Mouse (Mus musculus) CD4-positive, CD25-positive, alpha-beta regulatory T cell, adult 2 months (primary cell): Measurements from ENCODE around the gene Ttll2.
"Not testable (repeated sequence)": the region's sequence is repeated elsewhere in the genome, so short reads cannot be mapped to it uniquely, and the experiment has no call there.

Experiments used
- DNase-seq: peaks from one replicate; pipeline ENCODE4 v3.0.0-alpha.2; 2012; ENCODE audit warnings: low read depth, low spot score

Gene Ttll2

GRCm38 (mm10) chr17:7352596-7352995 lies at the start of gene Ttll2:
TSS of gene Ttll2 (minus strand) at chr17:7352696.
- not testable (repeated sequence) for DNase-seq

DNA sequence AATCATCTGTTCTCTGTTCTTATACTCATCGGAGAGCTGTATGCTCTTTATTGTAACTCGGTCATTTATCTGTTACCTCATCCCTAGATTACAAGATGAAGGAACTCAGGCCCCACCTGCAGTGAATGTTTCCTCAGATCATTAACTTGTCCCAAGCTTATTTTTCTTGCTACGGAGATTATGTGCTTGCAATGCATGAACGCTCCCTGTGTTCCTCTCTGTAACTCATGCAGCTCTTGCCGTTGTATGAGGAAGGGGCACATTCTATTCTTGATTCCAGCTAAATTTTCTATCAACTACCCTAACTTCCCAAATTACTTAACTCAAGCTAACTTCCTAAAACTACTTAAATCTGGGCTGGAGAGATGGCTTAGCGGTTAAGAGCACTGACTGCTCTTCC lies 47.3 kb upstream of the Ttll2 start:
- DNase-seq, result not testable (repeated sequence)

GRCm38 (mm10) chr17:7398198-7398847 lies 45.8 kb upstream of the Ttll2 start:
- peak; percentile 50 for DNase-seq

- DNase-seq, result not testable (repeated sequence)
Observed at GRCm38 (mm10) chr17:7397079-7397478, 44.6 kb upstream of the Ttll2 start.

DNA sequence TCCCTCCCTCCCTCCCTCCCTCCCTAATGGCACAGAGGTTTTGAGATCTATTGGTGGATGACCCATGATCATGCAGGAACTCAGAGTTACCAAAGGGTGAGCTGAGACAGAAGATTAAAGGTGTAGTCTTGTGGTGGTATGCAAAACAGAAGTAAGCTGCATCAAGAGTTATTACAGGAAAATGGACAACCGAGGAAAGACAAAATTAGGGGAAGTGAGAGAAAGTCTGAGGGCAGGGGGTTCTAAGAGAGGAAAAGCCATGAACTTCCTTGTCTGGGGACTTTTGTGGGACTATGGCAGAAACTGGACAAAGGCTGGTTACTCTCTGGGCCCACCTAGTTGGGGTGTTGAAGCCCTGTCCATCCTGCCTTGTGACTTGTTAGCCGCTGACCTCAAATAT lies 43.8 kb upstream of the Ttll2 start:
- not testable (repeated sequence) for DNase-seq

DNA sequence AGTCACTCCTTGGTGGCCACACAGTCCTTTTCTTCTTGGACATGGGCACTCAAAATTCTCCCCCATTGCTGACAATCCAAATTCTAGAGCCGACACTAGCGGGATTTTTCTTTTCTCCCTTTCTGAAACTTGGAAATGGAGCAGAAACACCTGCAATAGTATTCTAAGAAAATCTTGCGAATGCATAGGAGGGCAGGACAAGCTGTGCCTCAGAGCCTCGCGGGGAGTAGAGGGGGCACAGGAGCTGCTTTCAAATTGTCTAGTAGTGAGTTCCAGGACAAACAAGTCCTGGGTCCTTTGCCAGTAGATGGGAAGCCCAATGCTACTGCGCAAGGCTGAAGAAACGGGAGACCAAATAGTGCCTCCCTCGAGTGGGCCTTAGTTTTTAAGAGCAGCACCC lies 43.2 kb upstream of the Ttll2 start:
- not testable (repeated sequence) for DNase-seq

DNA sequence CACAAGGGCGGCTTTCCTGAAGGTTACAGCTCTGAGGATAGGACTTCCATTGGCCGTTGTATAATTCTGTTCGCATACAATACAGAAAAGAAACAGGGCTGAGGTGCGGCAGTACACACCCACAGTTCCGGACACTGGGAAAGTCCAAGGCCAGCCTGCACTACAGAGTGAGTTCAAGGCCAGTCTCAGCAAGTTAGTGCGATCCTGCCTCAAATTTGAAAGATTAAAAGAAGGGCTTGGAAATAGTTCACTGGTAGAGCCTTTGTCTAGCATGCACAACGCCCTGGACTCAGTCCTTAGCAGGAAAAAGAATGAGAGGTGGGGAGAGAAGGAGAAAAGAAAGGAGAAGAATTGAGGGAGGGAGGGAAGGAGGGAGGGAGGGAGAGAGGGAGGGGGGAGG lies 42.6 kb upstream of the Ttll2 start:
- not testable (repeated sequence) for DNase-seq

GRCm38 (mm10) chr17:7389898-7390297 lies 37.4 kb upstream of the Ttll2 start:
- DNase-seq, result not testable (repeated sequence)

DNA sequence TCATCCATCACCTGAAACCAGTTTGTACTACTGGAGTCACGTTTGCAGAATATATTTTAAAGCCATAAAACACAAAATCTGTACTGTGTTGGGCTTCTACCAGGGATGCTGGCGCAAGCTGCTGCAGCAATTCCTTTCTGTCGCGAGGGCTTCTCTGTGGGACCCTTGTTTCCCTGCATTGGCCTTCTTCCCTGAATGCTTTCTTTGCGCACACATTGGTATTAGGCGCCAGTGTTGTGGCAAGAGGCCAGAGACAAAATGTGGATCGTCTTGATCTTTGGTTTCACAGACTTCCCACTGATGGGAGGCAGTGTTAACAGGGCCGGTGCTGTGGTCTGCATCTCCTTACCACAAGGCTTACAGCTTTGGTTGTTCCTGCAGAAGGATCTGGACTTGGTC lies 36.5 kb upstream of the Ttll2 start:
- DNase-seq, result not testable (repeated sequence)

- DNase-seq, result not testable (repeated sequence)
Observed at GRCm38 (mm10) chr17:7388341-7388957, 36.0 kb upstream of the Ttll2 start.

- DNase-seq, result not testable (repeated sequence)
Observed at GRCm38 (mm10) chr17:7386016-7386415, 33.5 kb upstream of the Ttll2 start.

- not testable (repeated sequence) for DNase-seq
Observed at GRCm38 (mm10) chr17:7385364-7385763, 32.9 kb upstream of the Ttll2 start, which contains the start of gene Unc93a2. TSS of gene Unc93a2 (minus strand) at chr17:7385464.

DNA sequence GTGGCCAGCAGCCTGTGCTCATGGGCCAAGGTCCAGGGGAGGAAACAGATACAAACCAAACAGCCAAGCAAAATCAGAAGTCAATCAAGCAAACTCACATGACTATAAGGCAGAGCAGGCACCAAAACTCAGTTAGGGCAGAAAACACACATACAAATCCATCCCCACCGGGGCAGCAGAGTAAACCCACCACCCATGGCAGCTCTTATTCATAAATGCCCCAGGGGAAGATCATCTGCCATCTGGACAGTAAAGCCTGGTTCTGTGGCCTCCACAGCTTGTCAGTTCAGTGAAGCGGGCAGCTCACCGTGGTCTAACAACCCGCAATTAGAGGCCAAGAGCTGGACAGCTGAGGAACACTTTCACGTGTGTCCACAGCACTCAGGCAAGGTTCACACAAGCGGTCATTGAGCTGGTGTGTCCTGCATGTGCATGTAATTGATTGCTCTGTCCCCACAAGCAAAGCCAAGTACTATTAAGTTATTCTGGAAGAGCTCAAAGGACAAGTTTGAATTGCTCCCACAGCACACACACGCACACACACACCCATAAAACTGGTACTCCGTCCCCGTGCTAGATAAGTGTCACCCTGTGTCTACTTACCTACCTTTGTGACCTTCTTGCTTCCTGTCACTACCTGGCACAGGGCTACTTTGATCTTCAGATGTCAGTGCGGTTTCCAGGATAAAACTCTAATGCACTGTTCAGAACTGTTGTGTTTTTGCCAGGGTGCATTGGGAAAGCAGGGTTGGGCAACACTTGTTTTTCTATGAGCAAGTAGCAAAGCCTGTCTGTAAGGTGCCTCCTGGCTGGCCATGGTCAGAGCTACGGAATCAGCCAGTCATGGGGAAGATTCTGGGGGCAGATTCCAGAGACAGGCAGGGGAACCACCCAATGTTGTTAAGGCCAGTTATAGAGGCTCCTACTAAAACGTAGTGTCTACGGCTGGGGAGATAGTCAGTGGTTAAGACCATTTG lies 31.0 kb upstream of the Ttll2 start:
- not testable (repeated sequence) for DNase-seq

DNA sequence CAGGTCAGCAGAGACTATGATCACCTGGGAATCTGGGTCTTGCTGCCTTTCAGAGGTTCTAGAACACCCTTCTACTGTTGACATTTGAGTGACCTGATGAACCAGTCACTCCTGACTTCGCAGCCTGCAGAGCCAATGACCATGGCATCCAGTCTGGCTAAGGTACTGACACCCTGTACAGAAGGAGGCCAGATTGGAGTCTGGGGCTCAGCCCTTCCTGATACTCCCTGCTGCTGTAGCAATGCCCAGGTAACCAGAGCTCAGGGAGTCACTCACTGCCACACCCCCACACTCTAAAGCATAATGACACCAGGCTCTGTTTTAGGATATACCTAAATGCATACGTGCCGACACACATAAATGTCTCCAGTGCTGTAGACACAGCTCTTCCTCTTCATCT lies 30.2 kb upstream of the Ttll2 start:
- DNase-seq, result not testable (repeated sequence)

DNA sequence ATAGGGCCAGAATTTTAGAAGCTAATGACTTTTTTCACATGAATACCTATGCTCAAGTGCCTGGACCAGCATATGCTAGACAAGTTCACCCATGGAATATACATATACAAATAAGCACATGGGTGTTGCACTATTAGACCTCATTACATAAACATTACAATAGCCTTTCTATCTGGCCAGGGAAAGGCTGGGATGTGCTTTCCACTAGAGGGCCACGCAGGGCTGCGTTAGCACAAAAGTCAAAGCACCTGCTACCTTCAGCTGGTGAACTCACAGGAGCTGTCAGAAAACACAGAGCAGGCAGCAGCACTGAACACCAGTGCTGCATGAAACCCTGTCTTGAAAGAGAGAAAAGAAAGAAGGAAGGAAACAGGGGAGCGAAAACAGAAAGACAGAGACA lies 25.4 kb upstream of the Ttll2 start:
- DNase-seq, result not testable (repeated sequence)

DNA sequence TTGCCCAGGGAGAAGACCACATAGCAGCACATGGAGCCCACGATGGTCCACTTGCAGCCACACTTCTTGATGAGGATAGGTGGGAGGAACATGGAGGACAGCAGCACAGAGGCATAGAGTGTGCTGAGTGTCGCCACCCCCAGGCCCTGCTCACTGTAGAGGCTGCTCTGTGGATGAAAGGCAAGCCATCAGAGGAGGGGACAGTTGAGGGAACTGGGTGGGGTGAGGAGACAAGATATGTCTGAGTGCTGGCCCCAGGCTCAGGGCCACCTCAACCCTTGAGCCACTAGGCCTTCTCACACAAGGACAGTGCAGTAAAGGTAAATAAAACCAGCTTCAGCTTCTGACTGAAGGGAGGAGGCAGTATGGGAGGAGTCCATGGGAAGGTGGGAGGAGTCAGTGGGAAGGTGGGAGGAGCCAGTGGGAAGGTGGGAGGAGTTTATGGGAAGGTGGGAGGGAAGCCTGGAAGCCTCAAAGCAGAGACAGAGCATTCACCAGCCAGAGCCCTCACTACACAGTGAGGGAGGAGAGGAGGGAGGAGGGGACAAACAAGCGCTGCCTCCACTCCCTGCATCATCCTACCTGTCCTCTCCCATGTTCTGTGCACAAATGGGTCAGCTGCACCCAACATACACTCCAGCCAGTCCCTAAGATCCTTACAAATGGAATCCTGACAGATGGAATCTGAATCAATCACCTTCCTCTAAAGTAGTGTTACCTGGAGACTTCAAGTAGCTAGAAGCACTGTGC lies 24.6 kb upstream of the Ttll2 start:
- DNase-seq, result not testable (repeated sequence)

DNA sequence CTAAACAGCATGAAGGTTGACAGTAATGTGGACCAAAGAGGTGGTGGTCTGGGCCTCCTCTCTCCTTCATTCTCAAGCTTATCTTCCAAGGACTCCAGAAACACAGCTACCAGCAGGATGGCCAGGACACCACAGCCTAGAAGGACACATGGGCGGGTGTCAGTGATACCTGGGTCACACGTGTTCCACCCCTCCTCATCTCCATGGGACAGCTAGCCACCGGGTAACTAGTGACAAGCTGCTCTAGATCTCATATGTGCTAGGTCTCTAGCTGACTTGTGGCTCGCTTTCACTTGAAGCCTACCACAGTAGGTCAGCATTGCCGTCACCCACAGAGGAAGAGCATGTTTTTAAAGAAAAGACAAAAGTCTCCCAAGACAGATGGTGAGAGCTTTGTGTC lies 19.4 kb upstream of the Ttll2 start, which contains the start of gene Gm49630:
Gm49630 (minus strand) TSS at position 101 of the 400 bp plus-strand sequence.
- not testable (repeated sequence) for DNase-seq

GRCm38 (mm10) chr17:7369401-7369800 lies 16.9 kb upstream of the Ttll2 start:
- DNase-seq, result not testable (repeated sequence)

DNA sequence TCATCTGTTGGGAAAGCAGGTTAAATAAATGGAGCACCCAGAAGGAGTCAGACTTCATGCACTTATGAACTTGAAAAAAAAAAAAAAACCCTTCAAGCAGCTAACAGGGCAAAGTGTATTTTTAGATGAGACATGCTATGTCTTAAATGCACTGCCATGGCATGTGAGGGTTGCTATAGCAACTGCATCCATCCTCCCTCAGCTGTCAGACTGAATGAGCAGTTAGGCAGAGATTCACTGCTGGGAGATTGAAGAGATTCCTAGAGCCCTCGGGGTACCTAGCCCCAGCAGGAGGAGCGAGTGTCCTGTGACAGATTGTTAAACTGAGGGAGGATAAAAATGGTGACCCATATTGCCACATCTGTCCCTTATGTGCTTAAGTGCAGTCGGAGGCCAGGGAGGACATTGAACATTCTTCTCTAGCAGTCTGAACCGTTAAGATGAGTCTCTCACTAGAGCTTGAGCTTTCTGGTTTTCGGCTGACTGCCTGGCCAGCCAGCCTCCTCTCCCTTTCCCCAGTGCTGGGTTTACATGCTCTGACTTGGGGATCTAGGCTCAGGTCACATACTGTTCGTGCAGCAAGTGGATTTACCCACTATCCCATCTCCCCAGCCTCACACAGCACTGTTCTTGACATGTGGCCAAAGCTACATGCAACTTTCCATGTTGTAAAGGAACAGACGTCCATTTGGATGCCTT lies 14.3 kb upstream of the Ttll2 start:
- DNase-seq, result not testable (repeated sequence)

GRCm38 (mm10) chr17:7366265-7366664 lies 13.8 kb upstream of the Ttll2 start:
- not testable (repeated sequence) for DNase-seq
